Mouse (Mus musculus) heart, embryonic 14.5 days (tissue): ENCODE results near the gene Ldhb. TPM values are rescaled to one million over a fixed set of nuclear protein-coding genes. Genes with fewer than 3 reads are reported as not detected.
"Not testable (repeated sequence)": the region's sequence is repeated elsewhere in the genome, so short reads cannot be mapped to it uniquely, and the experiment has no call there.

Experiments
- ATAC-seq: fragments of 200-750 bp; cut with Nextera tagmentation; 2 replicates; pipeline ENCODE4 v1.8.0; 2017; ENCODE audit warnings: low read depth, moderate TSS enrichment; ENCODE audit not compliant: insufficient number of reproducible peaks, insufficient read depth, low FRiP score
- H3K27ac ChIP-seq, 2 experiments: fragments of 200-500 bp in 1 of 2; fragments of 300-500 bp in 1 of 2; sonication (generic) in 1 of 2; replicated peaks in 1 of 2; 2 replicates each; pipeline ENCODE4 v1.5.1; 2012 to 2014; ENCODE audit warnings: low read depth in 2 of 2, low read length in 2 of 2, control low read depth in 1 of 2, mild to moderate bottlenecking in 1 of 2, mixed read lengths in 1 of 2; ENCODE audit not compliant: control insufficient read depth in 1 of 2, insufficient read depth in 1 of 2
- H3K27me3 ChIP-seq: fragments of 300-500 bp; sonication (generic); 2 replicates; pipeline ENCODE4 v1.6.1; 2014; ENCODE audit warnings: mild to moderate bottlenecking, low read length, control low read depth; ENCODE audit not compliant: control insufficient read depth, insufficient read depth
- H3K36me3 ChIP-seq: fragments of 300-500 bp; sonication (generic); 2 replicates; pipeline ENCODE4 v1.6.1; 2014; ENCODE audit warnings: mild to moderate bottlenecking, control low read depth, low read length, mixed read lengths; ENCODE audit not compliant: control insufficient read depth, insufficient read depth
- H3K4me1 ChIP-seq, 2 experiments: fragments of 200-500 bp in 1 of 2; fragments of 300-500 bp in 1 of 2; sonication (generic) in 1 of 2; 2 replicates each; pipeline ENCODE4 v1.6.1; 2012 to 2014; ENCODE audit warnings: low read length in 2 of 2, control low read depth in 1 of 2, mixed read lengths in 1 of 2; ENCODE audit not compliant: control insufficient read depth in 2 of 2, insufficient read depth in 2 of 2
- H3K4me2 ChIP-seq: fragments of 300-500 bp; sonication (generic); 2 replicates; pipeline ENCODE4 v1.6.1; 2014; ENCODE audit warnings: mild to moderate bottlenecking, low read length
- H3K4me3 ChIP-seq, 2 experiments: fragments of 200-500 bp in 1 of 2; fragments of 300-500 bp in 1 of 2; sonication (generic) in 1 of 2; 2 replicates each; pipeline ENCODE4 v1.5.1; 2012 to 2014; ENCODE audit warnings: low read length in 2 of 2, mild to moderate bottlenecking in 2 of 2, control low read depth in 1 of 2, low read depth in 1 of 2, moderate library complexity in 1 of 2; ENCODE audit not compliant: control insufficient read depth in 1 of 2, insufficient read depth in 1 of 2
- H3K9ac ChIP-seq: fragments of 300-500 bp; sonication (generic); 2 replicates; pipeline ENCODE4 v1.6.1; 2014; ENCODE audit warnings: mild to moderate bottlenecking, low read length
- H3K9me3 ChIP-seq: fragments of 300-500 bp; sonication (generic); 2 replicates; pipeline ENCODE4 v1.6.1; 2016; ENCODE audit warnings: low read length, control low read depth; ENCODE audit not compliant: control insufficient read depth
- WGBS: fragments of 180-500 bp; shearing (Covaris S2); extraction: QIAGEN DNeasy Blood & Tissue Kit; methylation state at CpG from one replicate; pipeline ENCODE4 v1.1.7; 2014; 5-methylcytosine and 5-hydroxymethylcytosine counted together
- polyA plus RNA-seq: library from polyadenylated mRNA; unstranded; fragments of >200 nt; fragmentation: Nextera tagmentation; extraction: Ambion mirVana; gene quantifications from 2 replicates; pipeline ENCODE4 v1.2.1, GENCODE M21; 2014

The Ldhb gene
- polyA plus RNA-seq, 1 experiment from 2014 or later = 1,520 TPM

GRCm38 (mm10) chr6:142530378-142530777, 22.6 kb upstream of the Ldhb start:
- Histone ChIP-seq H3K9me3 (no peaks in the 10 kb centered on the region), H3K4me1 (peaks cover 2 to 14% of the 10 kb centered on the region in 2 experiments; a peak in 3 of 4 replicates), H3K36me3 (no peaks in the 10 kb centered on the region), H3K9ac (no peak overlapping the region), H3K27me3 (no peaks in the 10 kb centered on the region), H3K4me2 (no peak overlapping the region), H3K4me3 (no peak overlapping the region), H3K27ac (0 out of 4 replicates have a peak overlapping the region, but pooled peaks of 1 of the 2 experiments have one; percentile 14)
- ATAC-seq = no peak; the same call in 1 of the 2 replicates
- 43% methylated on average over 5 of the region's 5 CpGs for WGBS

- Histone ChIP-seq H3K36me3 (no peaks in the 10 kb centered on the region), H3K4me3 (no peak overlapping the region), H3K9ac (no peak overlapping the region), H3K4me1 (peaks cover 2 to 14% of the 10 kb centered on the region in 2 experiments; a peak in 3 of 4 replicates), H3K9me3 (no peaks in the 10 kb centered on the region), H3K4me2 (no peak overlapping the region), H3K27ac (no peak overlapping the region), H3K27me3 (no peaks in the 10 kb centered on the region)
- WGBS = 83% methylated on average over 8 of the region's 8 CpGs
- ATAC-seq = no peak
Observed at GRCm38 (mm10) chr6:142529680-142530079, 21.9 kb upstream of the Ldhb start.

- H3K4me2 ChIP-seq = no peak overlapping the region
- H3K4me1 ChIP-seq = peaks cover 2 to 14% of the 10 kb centered on the region in 2 experiments; a peak in 3 of 4 replicates
- H3K9ac ChIP-seq = no peak overlapping the region
- no peak overlapping the region for H3K27ac ChIP-seq
- no peak overlapping the region for H3K4me3 ChIP-seq
- no peak for ATAC-seq
- H3K36me3 ChIP-seq = no peaks in the 10 kb centered on the region
- no peaks in the 10 kb centered on the region for H3K27me3 ChIP-seq
- 50% methylated on average over 1 of the region's 1 CpGs for WGBS
- H3K9me3 ChIP-seq = no peaks in the 10 kb centered on the region
Observed at GRCm38 (mm10) chr6:142527931-142528562, 20.3 kb upstream of the Ldhb start.

GRCm38 (mm10) chr6:142524635-142525308, 17.0 kb upstream of the Ldhb start:
- Histone ChIP-seq H3K27me3 (no peaks in the 10 kb centered on the region), H3K4me1 (0 out of 4 replicates have a peak, but pooled peaks cover 0 to 6% of the 10 kb centered on the region in 2 experiments), H3K9ac (no peak overlapping the region), H3K27ac (no peak overlapping the region), H3K4me2 (no peak overlapping the region), H3K4me3 (no peak overlapping the region), H3K36me3 (no peaks in the 10 kb centered on the region), H3K9me3 (no peaks in the 10 kb centered on the region)
- ATAC-seq = no peak
- 6% methylated on average over 4 of the region's 4 CpGs for WGBS

GRCm38 (mm10) chr6:142521591-142522110, 13.9 kb upstream of the Ldhb start:
- Histone ChIP-seq H3K27ac (no peak overlapping the region), H3K4me3 (no peak overlapping the region), H3K9ac (no peak overlapping the region), H3K4me2 (no peak overlapping the region), H3K36me3 (no peaks in the 10 kb centered on the region), H3K27me3 (no peaks in the 10 kb centered on the region), H3K9me3 (no peaks in the 10 kb centered on the region), H3K4me1 (no peaks in the 10 kb centered on the region)
- 64% methylated on average over 12 of the region's 12 CpGs for WGBS
- ATAC-seq = no peak

- Histone ChIP-seq H3K9ac (no peak overlapping the region), H3K27ac (no peak overlapping the region), H3K9me3 (no peaks in the 10 kb centered on the region), H3K4me3 (no peak overlapping the region), H3K4me1 (no peaks in the 10 kb centered on the region), H3K4me2 (no peak overlapping the region), H3K27me3 (no peaks in the 10 kb centered on the region), H3K36me3 (no peaks in the 10 kb centered on the region)
- 6% methylated on average over 6 of the region's 6 CpGs for WGBS
- no peak for ATAC-seq
Observed at GRCm38 (mm10) chr6:142519110-142519509, 11.4 kb upstream of the Ldhb start.

- H3K9me3 ChIP-seq, H3K4me3 ChIP-seq, H3K9ac ChIP-seq, H3K36me3 ChIP-seq, H3K27ac ChIP-seq, ATAC-seq, H3K4me1 ChIP-seq, H3K4me2 ChIP-seq: not testable (repeated sequence)
- H3K27me3 ChIP-seq = peaks cover 11% of the 10 kb centered on the region; the same call in 1 of the 2 replicates
- WGBS = 66% methylated on average over 8 of the region's 9 CpGs
Observed at GRCm38 (mm10) chr6:142515379-142515778, 7.6 kb upstream of the Ldhb start.
